Mouse (Mus musculus): ENCODE measurements around the gene Mrps10. TPM values are rescaled to one million over a fixed set of nuclear protein-coding genes. Genes with fewer than 3 reads are reported as not detected.

Gene Mrps10
- 10 to 100 TPM in 1 of 2 experiments, 1 to 10 TPM in 1; 9.5 to 11.4 TPM for total RNA-seq (2023)

DNA sequence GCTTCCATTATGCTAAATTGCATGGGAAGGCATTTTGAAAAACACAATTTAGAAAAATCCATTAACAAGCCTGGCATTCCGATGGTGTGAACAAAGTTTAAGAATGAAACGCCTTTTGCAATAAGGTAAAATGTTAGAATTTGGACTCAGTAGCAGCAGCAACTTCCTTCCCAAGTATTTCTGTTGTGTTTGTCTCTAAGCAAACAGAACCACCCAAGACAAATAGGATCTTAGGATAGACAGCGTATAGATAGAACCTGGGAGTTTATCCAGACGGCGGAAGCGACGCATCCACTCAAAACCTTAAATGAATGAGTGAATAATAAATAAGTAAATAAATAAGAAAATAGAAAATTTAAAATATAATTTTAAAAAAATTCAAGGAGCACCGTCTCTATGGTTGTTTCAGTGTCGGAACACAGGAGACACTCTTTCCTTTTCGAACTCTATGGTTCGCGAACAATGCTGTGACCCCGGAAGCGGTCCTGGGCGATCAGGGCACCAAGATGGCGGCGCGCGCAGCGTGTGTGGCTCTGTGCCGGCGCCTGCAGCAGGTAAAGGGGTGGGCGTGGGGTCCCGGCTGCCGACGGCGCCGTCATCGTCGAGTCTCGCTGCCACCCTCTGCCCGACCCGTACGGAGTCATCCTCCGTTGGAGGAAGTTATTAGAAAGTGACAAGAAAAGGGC, at the start of gene Mrps10:
Mrps10 (plus strand) TSS at position 487 of the 686 bp plus-strand sequence.

GRCm38 (mm10) chr17:47385145-47385544, 16.5 kb downstream of the Mrps10 start, which contains the start of gene Guca1b:
Gene Guca1b (plus strand): TSS chr17:47385393.

GRCm38 (mm10) chr17:47400451-47400850, 31.8 kb downstream of the Mrps10 start, which contains the start of gene Guca1a:
Gene Guca1a (minus strand): TSS chr17:47400584.

Other genes starting within 250 kb of the Mrps10 start
- under 1 TPM; 0.24 to 0.39 TPM for gene Guca1b, start 16.5 kb downstream of the Mrps10 start, total RNA-seq (2023)
- gene Guca1a, start 31.7 kb downstream of the Mrps10 start, total RNA-seq (2023), result 1 to 10 TPM; 3.4 to 4.1 TPM
- gene AI661453, start 67.7 kb downstream of the Mrps10 start, total RNA-seq (2023), result under 1 TPM; 0.18 to 0.84 TPM
- not detected for gene 1700001C19Rik, start 68.5 kb downstream of the Mrps10 start, total RNA-seq (2023)
- gene Taf8, start 133.4 kb downstream of the Mrps10 start, total RNA-seq (2023), result 10 to 100 TPM; 30.3 to 33.3 TPM
- 100 to 1,000 TPM; 497 to 529 TPM for gene Ccnd3, start 136.2 kb downstream of the Mrps10 start, total RNA-seq (2023)
- 1 to 10 TPM; 9.1 to 9.2 TPM for gene Bysl, start 242.6 kb downstream of the Mrps10 start, total RNA-seq (2023)
- gene Med20, start 242.7 kb downstream of the Mrps10 start, total RNA-seq (2023), result 10 to 100 TPM; 47.2 to 62.3 TPM
- gene Gm20517, start 242.7 kb downstream of the Mrps10 start, total RNA-seq (2023), result 1 to 10 TPM; 3.9 to 6.0 TPM

All from neutrophil, adult 83 days (primary cell).